Mouse (Mus musculus): ENCODE results near the gene Arl6ip5. TPM values are rescaled to one million over a fixed set of nuclear protein-coding genes. Genes with fewer than 3 reads are reported as not detected.
A peak's percentile ranks its signal among the peaks of the same experiment; 100 is the strongest.

Gene Arl6ip5
- 28.6 and 29.6 TPM in 2 replicates for polyA plus RNA-seq (2014; fragmentation: Nextera tagmentation; extraction: Ambion mirVana)

GRCm38 (mm10) chr6:97210191-97210961, at the start of gene Arl6ip5:
Arl6ip5 (plus strand) TSS chr6:97210689.
- H3K4me2 ChIP-seq: peak within 1 kb of the TSS; percentile 89
- WGBS: 8% methylated on average over 32 of the region's 32 CpGs
- TF ChIP-seq CTCF (IDR thresholded peaks at IDR 0.05; ENCODE audit: low read depth): no peak
- no peaks in the 10 kb centered on the region for H3K36me3 ChIP-seq (ENCODE audit: insufficient read depth)
- ATAC-seq (ENCODE audit: insufficient read depth) (peak; percentile 83), DNase-seq (peak; percentile 96)
- H3K27ac ChIP-seq (ENCODE audit: low read depth): peak within 1 kb of the TSS; percentile 58; the same call in 1 of the 2 replicates
- peaks cover 7% of the 10 kb centered on the region; the same call in 1 of the 2 replicates for H3K4me1 ChIP-seq (ENCODE audit: insufficient read depth)
- H3K4me3 ChIP-seq (ENCODE audit: low read depth, low read length): peak within 1 kb of the TSS; percentile 60
- H3K9ac ChIP-seq: peak within 1 kb of the TSS; percentile 79
- H3K9me3 ChIP-seq (ENCODE audit: low read depth, low read length): no peaks in the 10 kb centered on the region
- H3K27me3 ChIP-seq (ENCODE audit: insufficient read depth, low read length): no peaks in the 10 kb centered on the region

GRCm38 (mm10) chr6:97175716-97176115, 34.8 kb upstream of the Arl6ip5 start:
- 0 out of 2 replicates have a peak, but pooled peaks cover 3% of the 10 kb centered on the region for H3K4me1 ChIP-seq (ENCODE audit: insufficient read depth)
- no peaks in the 10 kb centered on the region for H3K27me3 ChIP-seq (ENCODE audit: insufficient read depth, low read length)
- 0 out of 2 replicates have a peak overlapping the region, but pooled peaks have one; percentile 4 for H3K4me2 ChIP-seq
- H3K9me3 ChIP-seq (ENCODE audit: low read depth, low read length): no peaks in the 10 kb centered on the region
- no peak for TF ChIP-seq CTCF (IDR thresholded peaks at IDR 0.05; ENCODE audit: low read depth)
- ATAC-seq (ENCODE audit: insufficient read depth) (no peak), DNase-seq (no peak)
- no peak overlapping the region for H3K9ac ChIP-seq
- H3K4me3 ChIP-seq (ENCODE audit: low read depth, low read length): no peak overlapping the region
- H3K27ac ChIP-seq (ENCODE audit: low read depth): no peak overlapping the region
- H3K36me3 ChIP-seq (ENCODE audit: insufficient read depth): peaks cover 42% of the 10 kb centered on the region
- WGBS: 78% methylated on average over 11 of the region's 11 CpGs

DNA sequence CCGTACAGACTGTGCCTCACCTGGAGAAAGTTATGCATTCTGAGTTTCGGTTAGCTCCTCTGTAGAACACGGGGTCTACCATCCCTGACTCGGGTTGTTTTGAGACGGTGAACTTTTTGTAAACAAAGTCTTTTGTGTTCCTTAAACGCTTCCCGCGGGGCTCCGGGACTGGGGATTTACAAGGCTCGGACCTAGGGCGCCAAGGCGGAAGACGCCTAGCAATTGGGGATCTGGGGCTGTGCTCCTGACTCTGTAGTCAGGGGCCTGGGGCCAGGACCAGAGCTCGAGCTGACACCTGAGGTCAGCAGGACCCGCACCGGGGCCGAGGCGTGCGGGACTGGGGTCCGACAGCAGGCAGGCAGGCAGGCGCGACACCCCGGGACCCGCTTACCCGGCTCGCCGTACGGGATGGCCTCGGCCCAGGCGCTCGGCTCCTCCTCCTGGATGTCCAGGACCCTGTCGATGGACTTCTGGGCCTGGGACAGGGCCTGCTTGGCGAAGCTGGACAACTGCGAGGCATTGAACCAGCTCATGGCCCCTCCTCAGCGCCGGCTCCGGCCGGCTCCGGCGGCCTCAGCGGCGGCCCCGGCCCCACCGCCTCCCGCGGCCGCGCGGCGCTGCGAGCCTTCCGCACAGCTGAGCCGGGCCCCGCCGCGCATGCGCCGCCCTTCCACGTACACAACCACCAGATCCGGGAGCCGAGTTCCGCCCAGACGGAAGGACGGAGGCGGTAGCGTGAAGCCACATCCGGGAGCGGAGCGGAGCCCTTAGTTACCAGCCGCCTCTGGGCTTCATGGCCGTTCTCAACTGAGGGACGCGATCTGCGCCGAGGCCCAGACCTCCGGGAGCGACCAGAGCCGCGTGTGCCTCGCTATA, 31.8 kb upstream of the Arl6ip5 start, which contains the start of gene Tmf1:
Tmf1 (minus strand) TSS at position 632 of the 876 bp plus-strand sequence.
- peak; percentile 99 for ATAC-seq (ENCODE audit: insufficient read depth)

GRCm38 (mm10) chr6:97179367-97179828, 31.1 kb upstream of the Arl6ip5 start:
- peak overlapping the region; percentile 88 for H3K27ac ChIP-seq (ENCODE audit: low read depth)
- 8% methylated on average over 11 of the region's 11 CpGs for WGBS

More for the DNA sequence above, 31.8 kb upstream of the Arl6ip5 start, which contains the start of gene Tmf1:
- H3K9me3 ChIP-seq (ENCODE audit: low read depth, low read length): no peaks in the 10 kb centered on the region
- H3K36me3 ChIP-seq (ENCODE audit: insufficient read depth): peaks cover 19% of the 10 kb centered on the region
- H3K27me3 ChIP-seq (ENCODE audit: insufficient read depth, low read length): no peaks in the 10 kb centered on the region
- TF ChIP-seq CTCF (IDR thresholded peaks at IDR 0.05; ENCODE audit: low read depth): no peak
- peak; percentile 98 for DNase-seq
- WGBS: under 1% methylated on average over 80 of the region's 80 CpGs
- H3K9ac ChIP-seq: peak within 1 kb of the TSS; percentile 96
- peak within 1 kb of the TSS; percentile 78 for H3K4me2 ChIP-seq
- H3K4me1 ChIP-seq (ENCODE audit: insufficient read depth): 0 out of 2 replicates have a peak, but pooled peaks cover 3% of the 10 kb centered on the region
- peak within 1 kb of the TSS; percentile 88 for H3K27ac ChIP-seq (ENCODE audit: low read depth)
- peak within 1 kb of the TSS; percentile 97 for H3K4me3 ChIP-seq (ENCODE audit: low read depth, low read length)

GRCm38 (mm10) chr6:97200437-97200836, 10.1 kb upstream of the Arl6ip5 start:
- H3K4me3 ChIP-seq (ENCODE audit: low read depth, low read length): no peak overlapping the region
- DNase-seq (no peak), ATAC-seq (ENCODE audit: insufficient read depth) (no peak)
- no peak for TF ChIP-seq CTCF (IDR thresholded peaks at IDR 0.05; ENCODE audit: low read depth)
- no peak overlapping the region for H3K27ac ChIP-seq (ENCODE audit: low read depth)
- H3K36me3 ChIP-seq (ENCODE audit: insufficient read depth): peaks cover 33% of the 10 kb centered on the region
- no peaks in the 10 kb centered on the region for H3K27me3 ChIP-seq (ENCODE audit: insufficient read depth, low read length)
- H3K4me2 ChIP-seq: no peak overlapping the region
- WGBS: 63% methylated on average over 3 of the region's 3 CpGs
- no peak overlapping the region for H3K9ac ChIP-seq
- no peaks in the 10 kb centered on the region for H3K9me3 ChIP-seq (ENCODE audit: low read depth, low read length)
- H3K4me1 ChIP-seq (ENCODE audit: insufficient read depth): no peaks in the 10 kb centered on the region

More at GRCm38 (mm10) chr6:97179367-97179828, 31.1 kb upstream of the Arl6ip5 start:
- no peak; the same call in none of the 2 replicates for ATAC-seq (ENCODE audit: insufficient read depth)
- peaks cover 23% of the 10 kb centered on the region for H3K36me3 ChIP-seq (ENCODE audit: insufficient read depth)
- no peaks in the 10 kb centered on the region for H3K27me3 ChIP-seq (ENCODE audit: insufficient read depth, low read length)
- peak overlapping the region; percentile 78 for H3K4me2 ChIP-seq
- H3K4me1 ChIP-seq (ENCODE audit: insufficient read depth): 0 out of 2 replicates have a peak, but pooled peaks cover 3% of the 10 kb centered on the region
- H3K9ac ChIP-seq: peak overlapping the region; percentile 96
- H3K4me3 ChIP-seq (ENCODE audit: low read depth, low read length): peak overlapping the region; percentile 97
- no peak for DNase-seq
- no peaks in the 10 kb centered on the region for H3K9me3 ChIP-seq (ENCODE audit: low read depth, low read length)
- TF ChIP-seq CTCF (IDR thresholded peaks at IDR 0.05; ENCODE audit: low read depth): no peak

DNA sequence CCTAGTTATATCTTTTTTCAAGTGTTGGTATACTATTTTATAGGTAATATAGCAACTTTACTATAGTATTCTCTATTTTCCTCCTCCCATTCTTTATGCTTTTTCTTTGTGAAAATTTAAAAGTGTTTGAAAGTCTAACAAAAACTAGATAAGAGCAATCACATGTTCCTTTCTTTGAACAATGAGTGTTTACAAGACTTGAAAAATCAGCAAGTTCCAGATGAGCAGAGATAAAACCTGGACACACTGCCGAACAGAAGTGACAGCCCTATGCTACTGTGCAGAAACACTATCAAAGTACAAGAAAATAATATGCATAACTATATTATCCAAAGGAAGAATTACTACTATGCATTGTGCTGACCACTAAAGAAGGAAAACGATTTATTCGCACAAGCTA, 8.0 kb upstream of the Arl6ip5 start:
- H3K27ac ChIP-seq (ENCODE audit: low read depth): no peak overlapping the region
- H3K27me3 ChIP-seq (ENCODE audit: insufficient read depth, low read length): no peaks in the 10 kb centered on the region
- H3K4me2 ChIP-seq: no peak overlapping the region
- no peak overlapping the region for H3K4me3 ChIP-seq (ENCODE audit: low read depth, low read length)
- H3K4me1 ChIP-seq (ENCODE audit: insufficient read depth): no peaks in the 10 kb centered on the region
- H3K36me3 ChIP-seq (ENCODE audit: insufficient read depth): peaks cover 20% of the 10 kb centered on the region; the same call in 1 of the 2 replicates
- DNase-seq (no peak), ATAC-seq (ENCODE audit: insufficient read depth) (no peak)
- TF ChIP-seq CTCF (IDR thresholded peaks at IDR 0.05; ENCODE audit: low read depth): no peak
- H3K9me3 ChIP-seq (ENCODE audit: low read depth, low read length): no peaks in the 10 kb centered on the region
- no peak overlapping the region for H3K9ac ChIP-seq
- 67% methylated on average over 3 of the region's 3 CpGs for WGBS
